Mouse (Mus musculus): ENCODE results near the gene Rngtt. TPM values are rescaled to one million over a fixed set of nuclear protein-coding genes. Genes with fewer than 3 reads are reported as not detected.
"Not testable (repeated sequence)": the region's sequence is repeated elsewhere in the genome, so short reads cannot be mapped to it uniquely, and the experiment has no call there.

Gene Rngtt
- total and polyA plus RNA-seq, 3 experiments = 2.9 to 10.9 (median 8.9) TPM

DNA sequence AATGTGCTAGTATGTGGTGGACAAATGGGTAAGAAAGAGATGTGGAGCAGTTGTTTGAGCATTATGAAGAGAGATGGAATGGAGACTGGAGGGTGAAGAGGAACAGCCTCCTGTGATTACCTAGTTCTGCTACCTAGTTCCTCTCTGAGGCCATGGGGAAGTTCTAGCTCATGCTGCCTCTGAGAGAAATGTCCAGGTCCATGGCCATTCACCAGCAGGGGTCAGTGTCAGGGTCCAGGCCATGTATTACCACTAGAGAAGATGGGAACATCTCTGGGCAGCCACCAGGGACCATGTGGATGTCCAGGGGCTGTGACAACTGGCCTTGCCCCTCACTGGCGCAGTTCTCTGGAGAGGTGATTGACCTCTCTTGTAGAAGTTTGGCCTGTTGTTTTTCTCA, 7.1 kb upstream of the Rngtt start:
- 87% methylated on average over 1 of the region's 1 CpGs for WGBS
- H3K36me3 ChIP-seq (ENCODE audit: control insufficient read depth, insufficient read depth, low read length) = no peaks in the 10 kb centered on the region
- H3K4me1 ChIP-seq (ENCODE audit: control insufficient read depth, insufficient read depth, low read length) = no peaks in the 10 kb centered on the region
- intact Hi-C loops (cut with DNase I) = no loop called here
- H3K9ac ChIP-seq (ENCODE audit: low read depth, low read length) = no peak overlapping the region
- no peak overlapping the region for H3K27ac ChIP-seq
- DNase-seq = no peak
- TF ChIP-seq CTCF (IDR thresholded peaks at IDR 0.05) = no peak
- TF ChIP-seq EP300 (IDR thresholded peaks at IDR 0.05; ENCODE audit: insufficient read depth, low read depth, low read length) = no peak
- TF ChIP-seq POLR2A (IDR thresholded peaks at IDR 0.05; ENCODE audit: insufficient read depth, low read depth, low read length) = no peak
- H3K4me3 ChIP-seq = no peak overlapping the region
- no peaks in the 10 kb centered on the region for H3K79me2 ChIP-seq (replicated peaks; ENCODE audit: control insufficient read depth, insufficient read depth, low read length)
- no peaks in the 10 kb centered on the region for H3K27me3 ChIP-seq (ENCODE audit: control insufficient read depth, insufficient read depth, low read length)

- 65% methylated on average over 4 of the region's 4 CpGs for WGBS
- Histone ChIP-seq H3K27me3 (ENCODE audit: control insufficient read depth, insufficient read depth, low read length) (no peaks in the 10 kb centered on the region), H3K79me2 (replicated peaks; ENCODE audit: control insufficient read depth, insufficient read depth, low read length) (no peaks in the 10 kb centered on the region), H3K27ac (no peak overlapping the region), H3K4me3 (no peak overlapping the region), H3K36me3 (ENCODE audit: control insufficient read depth, insufficient read depth, low read length) (peaks cover 3% of the 10 kb centered on the region; the same call in 1 of the 2 replicates), H3K4me1 (ENCODE audit: control insufficient read depth, insufficient read depth, low read length) (no peaks in the 10 kb centered on the region; the same call in 1 of the 2 replicates), H3K9ac (ENCODE audit: low read depth, low read length) (no peak overlapping the region)
- TF ChIP-seq CTCF (IDR thresholded peaks at IDR 0.05) (no peak), POLR2A (IDR thresholded peaks at IDR 0.05; ENCODE audit: insufficient read depth, low read depth, low read length) (no peak), EP300 (IDR thresholded peaks at IDR 0.05; ENCODE audit: insufficient read depth, low read depth, low read length) (no peak)
- intact Hi-C loops (cut with DNase I) = no loop called here
- DNase-seq = no peak
Measured at GRCm38 (mm10) chr4:33307146-33307545, 3.0 kb upstream of the Rngtt start.

DNA sequence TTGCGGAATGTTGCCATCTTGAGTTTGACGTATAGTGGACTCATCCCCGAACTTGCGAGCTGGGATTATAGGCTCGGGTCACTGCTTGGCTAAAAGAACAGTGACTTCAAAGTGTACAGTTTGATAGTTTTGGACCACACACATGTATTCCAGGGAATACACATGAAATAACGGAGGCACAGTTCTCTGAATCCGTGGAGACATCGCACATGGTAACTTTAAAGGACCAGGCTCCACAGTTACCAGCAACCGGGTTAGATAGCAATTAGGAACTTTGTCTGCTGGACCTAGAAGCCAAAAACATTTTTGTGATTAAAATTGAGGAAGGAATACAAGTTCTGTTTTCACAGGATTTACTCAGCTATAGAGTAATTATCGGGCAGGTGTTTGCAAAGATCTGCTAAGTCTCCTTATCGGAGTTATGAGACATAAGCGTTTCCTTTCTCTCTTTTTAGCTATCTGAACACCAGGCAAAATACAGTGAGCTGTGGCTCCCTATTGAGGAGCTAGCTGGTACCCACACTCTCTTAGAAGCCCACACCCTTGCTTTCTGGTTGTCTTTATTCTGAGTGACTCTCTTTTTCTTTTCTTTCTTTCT, 828 bp downstream of the Rngtt start:
- no peaks in the 10 kb centered on the region for H3K27me3 ChIP-seq (ENCODE audit: control insufficient read depth, insufficient read depth, low read length)
- no peaks in the 10 kb centered on the region for H3K79me2 ChIP-seq (replicated peaks; ENCODE audit: control insufficient read depth, insufficient read depth, low read length)
- TF ChIP-seq POLR2A (IDR thresholded peaks at IDR 0.05; ENCODE audit: insufficient read depth, low read depth, low read length) (no peak), CTCF (IDR thresholded peaks at IDR 0.05) (no peak)
- intact Hi-C loops (cut with DNase I) = loop anchor here (5.0 to 10.0 kb wide), 2 partner anchors 279 to 1244 kb away; partner anchors contain the start of genes Akirin2 and Ube2j1
- no peak overlapping the region; the same call in 1 of the 2 replicates for H3K27ac ChIP-seq
- H3K9ac ChIP-seq (ENCODE audit: low read depth, low read length) = peak overlapping the region; percentile 96
- peaks cover 3% of the 10 kb centered on the region; the same call in 1 of the 2 replicates for H3K36me3 ChIP-seq (ENCODE audit: control insufficient read depth, insufficient read depth, low read length)
- 8% methylated on average over 12 of the region's 12 CpGs for WGBS
- peak overlapping the region; percentile 85 for H3K4me3 ChIP-seq
- DNase-seq = no peak
- H3K4me1 ChIP-seq (ENCODE audit: control insufficient read depth, insufficient read depth, low read length) = no peaks in the 10 kb centered on the region; the same call in 1 of the 2 replicates

DNA sequence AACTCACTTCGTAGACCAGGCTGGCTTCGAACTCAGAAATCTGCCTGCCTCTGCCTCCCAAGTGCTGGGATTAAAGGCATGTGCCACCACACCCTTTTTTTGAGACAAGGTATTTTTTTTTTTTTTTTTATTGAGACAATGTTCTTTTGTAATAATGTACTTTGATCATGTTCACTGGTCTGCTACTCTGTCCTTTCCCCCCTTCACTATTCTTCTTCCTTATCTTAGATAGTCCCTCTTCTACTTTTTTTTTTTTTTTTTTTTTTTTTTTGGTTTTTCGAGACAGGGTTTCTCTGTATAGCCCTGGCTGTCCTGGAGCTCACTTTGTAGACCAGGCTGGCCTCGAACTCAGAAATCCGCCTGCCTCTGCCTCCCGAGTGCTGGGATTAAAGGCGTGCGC, 4.0 kb downstream of the Rngtt start:
- H3K36me3 ChIP-seq (ENCODE audit: control insufficient read depth, insufficient read depth, low read length); H3K4me3 ChIP-seq; H3K27me3 ChIP-seq (ENCODE audit: control insufficient read depth, insufficient read depth, low read length); H3K9ac ChIP-seq (ENCODE audit: low read depth, low read length); DNase-seq; H3K4me1 ChIP-seq (ENCODE audit: control insufficient read depth, insufficient read depth, low read length); H3K27ac ChIP-seq; H3K79me2 ChIP-seq (replicated peaks; ENCODE audit: control insufficient read depth, insufficient read depth, low read length): not testable (repeated sequence)
- WGBS = 99% methylated on average over 6 of the region's 8 CpGs
- intact Hi-C loops (cut with DNase I) = loop anchor here (5.0 to 10.0 kb wide), 2 partner anchors 282 to 1241 kb away; partner anchors contain the start of genes Akirin2 and Ube2j1

DNA sequence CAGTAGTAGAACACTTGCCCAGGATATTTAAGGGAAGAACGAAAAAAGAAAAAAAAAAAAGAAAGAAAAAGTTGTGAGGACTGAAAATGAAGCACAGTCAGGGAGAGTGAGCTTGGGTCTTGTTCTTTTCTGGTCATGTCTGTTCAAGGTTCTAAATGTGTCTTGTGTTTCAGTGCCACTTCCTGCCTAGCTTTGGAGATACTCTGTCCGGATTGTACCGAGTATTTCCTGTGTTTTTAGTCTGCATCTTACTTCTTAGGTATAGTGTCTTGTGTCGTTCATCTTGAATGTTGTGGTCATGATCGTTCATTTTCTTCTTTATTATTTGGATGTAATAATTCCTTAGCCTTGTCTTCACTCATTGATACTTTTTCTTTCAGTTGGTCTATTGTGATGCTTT, 5.7 kb downstream of the Rngtt start:
- DNase-seq = no peak
- no peak overlapping the region for H3K27ac ChIP-seq
- TF ChIP-seq POLR2A (IDR thresholded peaks at IDR 0.05; ENCODE audit: insufficient read depth, low read depth, low read length) = no peak
- TF ChIP-seq CTCF (IDR thresholded peaks at IDR 0.05) = no peak
- no peak for TF ChIP-seq EP300 (IDR thresholded peaks at IDR 0.05; ENCODE audit: insufficient read depth, low read depth, low read length)
- H3K4me1 ChIP-seq (ENCODE audit: control insufficient read depth, insufficient read depth, low read length) = no peaks in the 10 kb centered on the region
- no peak overlapping the region for H3K4me3 ChIP-seq
- no peaks in the 10 kb centered on the region for H3K27me3 ChIP-seq (ENCODE audit: control insufficient read depth, insufficient read depth, low read length)
- WGBS = 60% methylated on average over 5 of the region's 5 CpGs
- H3K9ac ChIP-seq (ENCODE audit: low read depth, low read length) = no peak overlapping the region
- intact Hi-C loops (cut with DNase I) = loop anchor here (10.0 kb wide), 1 partner anchor 1239 kb away; the partner anchor contains the start of gene Akirin2
- no peaks in the 10 kb centered on the region; the same call in 1 of the 2 replicates for H3K79me2 ChIP-seq (replicated peaks; ENCODE audit: control insufficient read depth, insufficient read depth, low read length)
- peaks cover 3% of the 10 kb centered on the region; the same call in 1 of the 2 replicates for H3K36me3 ChIP-seq (ENCODE audit: control insufficient read depth, insufficient read depth, low read length)

- H3K79me2 ChIP-seq (replicated peaks; ENCODE audit: control insufficient read depth, insufficient read depth, low read length) = no peaks in the 10 kb centered on the region
- no peak overlapping the region for H3K9ac ChIP-seq (ENCODE audit: low read depth, low read length)
- WGBS = 90% methylated on average over 4 of the region's 4 CpGs
- intact Hi-C loops (cut with DNase I) = no loop called here
- no peak overlapping the region for H3K4me3 ChIP-seq
- no peak for DNase-seq
- no peak for TF ChIP-seq CTCF (IDR thresholded peaks at IDR 0.05)
- no peak for TF ChIP-seq EP300 (IDR thresholded peaks at IDR 0.05; ENCODE audit: insufficient read depth, low read depth, low read length)
- no peak for TF ChIP-seq POLR2A (IDR thresholded peaks at IDR 0.05; ENCODE audit: insufficient read depth, low read depth, low read length)
- H3K27me3 ChIP-seq (ENCODE audit: control insufficient read depth, insufficient read depth, low read length) = no peaks in the 10 kb centered on the region
- no peak overlapping the region for H3K27ac ChIP-seq
- no peaks in the 10 kb centered on the region for H3K4me1 ChIP-seq (ENCODE audit: control insufficient read depth, insufficient read depth, low read length)
- H3K36me3 ChIP-seq (ENCODE audit: control insufficient read depth, insufficient read depth, low read length) = no peaks in the 10 kb centered on the region
Measured at GRCm38 (mm10) chr4:33331147-33331546, 21.0 kb downstream of the Rngtt start.
